Mouse (Mus musculus) liver, embryonic 12.5 days (tissue): Measurements from ENCODE around the gene Ccsap. TPM values are rescaled to one million over a fixed set of nuclear protein-coding genes. Genes with fewer than 3 reads are reported as not detected.
A peak's percentile ranks its signal among the peaks of the same experiment; 100 is the strongest.

Experiments used
- ATAC-seq: fragments of 200-750 bp; cut with Nextera tagmentation; 2 replicates; pipeline ENCODE4 v1.8.0; 2017; ENCODE audit warnings: moderate number of reproducible peaks, mild to moderate bottlenecking, moderate library complexity
- H3K27ac ChIP-seq: fragments of 300-500 bp; sonication (generic); 2 replicates; pipeline ENCODE4 v1.5.1; 2016; ENCODE audit warnings: mild to moderate bottlenecking
- H3K27me3 ChIP-seq: fragments of 300-500 bp; sonication (generic); replicated peaks from 2 replicates; pipeline ENCODE4 v1.6.1; 2016; ENCODE audit warnings: mild to moderate bottlenecking, moderate library complexity
- H3K36me3 ChIP-seq: fragments of 300-500 bp; sonication (generic); 2 replicates; pipeline ENCODE4 v1.6.1; 2016; ENCODE audit warnings: mild to moderate bottlenecking, moderate library complexity
- H3K4me1 ChIP-seq: fragments of 300-500 bp; sonication (generic); 2 replicates; pipeline ENCODE4 v1.6.1; 2016
- H3K4me2 ChIP-seq: fragments of 300-500 bp; sonication (generic); 2 replicates; pipeline ENCODE4 v1.6.1; 2016; ENCODE audit warnings: mild to moderate bottlenecking, moderate library complexity
- H3K4me3 ChIP-seq: fragments of 300-500 bp; sonication (generic); 2 replicates; pipeline ENCODE4 v1.5.1; 2016; ENCODE audit warnings: mild to moderate bottlenecking, moderate library complexity
- H3K9ac ChIP-seq: fragments of 300-500 bp; sonication (generic); 2 replicates; pipeline ENCODE4 v1.6.1; 2016; ENCODE audit warnings: mild to moderate bottlenecking, moderate library complexity
- H3K9me3 ChIP-seq: fragments of 300-500 bp; sonication (generic); replicated peaks from 2 replicates; pipeline ENCODE4 v1.6.1; 2016; ENCODE audit warnings: mild to moderate bottlenecking, moderate library complexity
- WGBS: fragments of 180-500 bp; shearing (Covaris S2); methylation state at CpG from one replicate; pipeline ENCODE4 v1.1.7; 2016; ENCODE audit not compliant: insufficient replicate concordance; 5-methylcytosine and 5-hydroxymethylcytosine counted together
- polyA plus RNA-seq: library from polyadenylated mRNA; unstranded; fragments of >200 nt; fragmentation: Nextera tagmentation; extraction: Ambion mirVana; gene quantifications from 2 replicates; pipeline ENCODE4 v1.2.1, GENCODE M21; 2016

Ccsap gene
- polyA plus RNA-seq, result 5.5 and 5.8 TPM in 2 replicates

- H3K27me3 ChIP-seq, result peaks cover 51% of the 10 kb centered on the region
- peak; percentile 71 for ATAC-seq
- under 1% methylated on average over 48 of the region's 48 CpGs for WGBS
- H3K4me3 ChIP-seq, result peak within 1 kb of the TSS; percentile 98
- H3K27ac ChIP-seq, result peak within 1 kb of the TSS; percentile 93
- H3K36me3 ChIP-seq, result no peaks in the 10 kb centered on the region
- H3K4me1 ChIP-seq, result peaks cover 46% of the 10 kb centered on the region
- H3K9me3 ChIP-seq, result 0 out of 2 replicates have a peak, but pooled peaks cover under 1% of the 10 kb centered on the region
- peak within 1 kb of the TSS; percentile 98 for H3K9ac ChIP-seq
- H3K4me2 ChIP-seq, result peak within 1 kb of the TSS; percentile 98
Measured at GRCm38 (mm10) chr8:123859648-123860259, at the start of gene Ccsap. Gene Ccsap (minus strand): TSS chr8:123860209.

GRCm38 (mm10) chr8:123907604-123908003 is 47.6 kb upstream of the Ccsap start:
- Histone ChIP-seq H3K27me3 (no peaks in the 10 kb centered on the region), H3K9me3 (no peaks in the 10 kb centered on the region), H3K4me2 (no peak overlapping the region), H3K27ac (no peak overlapping the region), H3K4me1 (no peaks in the 10 kb centered on the region), H3K9ac (no peak overlapping the region), H3K36me3 (peaks cover 100% of the 10 kb centered on the region), H3K4me3 (no peak overlapping the region)
- ATAC-seq, result no peak
- 90% methylated on average over 6 of the region's 6 CpGs for WGBS

- no peak overlapping the region for H3K9ac ChIP-seq
- H3K4me3 ChIP-seq, result no peak overlapping the region
- no peak overlapping the region for H3K27ac ChIP-seq
- no peaks in the 10 kb centered on the region for H3K27me3 ChIP-seq
- peaks cover 98% of the 10 kb centered on the region for H3K36me3 ChIP-seq
- 79% methylated on average over 7 of the region's 7 CpGs for WGBS
- no peaks in the 10 kb centered on the region for H3K4me1 ChIP-seq
- no peak overlapping the region for H3K4me2 ChIP-seq
- no peak for ATAC-seq
- H3K9me3 ChIP-seq, result no peaks in the 10 kb centered on the region
Measured at GRCm38 (mm10) chr8:123902653-123903052, 42.6 kb upstream of the Ccsap start.

GRCm38 (mm10) chr8:123899366-123899765 is 39.4 kb upstream of the Ccsap start:
- Histone ChIP-seq H3K9ac (no peak overlapping the region), H3K27ac (no peak overlapping the region), H3K4me1 (no peaks in the 10 kb centered on the region), H3K36me3 (peaks cover 67% of the 10 kb centered on the region), H3K4me3 (no peak overlapping the region), H3K9me3 (no peaks in the 10 kb centered on the region), H3K4me2 (no peak overlapping the region), H3K27me3 (peaks cover 29% of the 10 kb centered on the region)
- 89% methylated on average over 7 of the region's 7 CpGs for WGBS
- no peak for ATAC-seq

- ATAC-seq, result no peak
Measured at GRCm38 (mm10) chr8:123898576-123898975, 38.6 kb upstream of the Ccsap start.

GRCm38 (mm10) chr8:123896774-123897173 is 36.8 kb upstream of the Ccsap start:
- Histone ChIP-seq H3K27me3 (peaks cover 55% of the 10 kb centered on the region), H3K4me2 (no peak overlapping the region), H3K27ac (no peak overlapping the region), H3K36me3 (peaks cover 41% of the 10 kb centered on the region), H3K4me3 (no peak overlapping the region), H3K4me1 (0 out of 2 replicates have a peak, but pooled peaks cover 4% of the 10 kb centered on the region), H3K9me3 (no peaks in the 10 kb centered on the region), H3K9ac (no peak overlapping the region)
- no peak for ATAC-seq
- WGBS, result 66% methylated on average over 10 of the region's 10 CpGs

More at GRCm38 (mm10) chr8:123898576-123898975, 38.6 kb upstream of the Ccsap start:
- Histone ChIP-seq H3K27me3 (peaks cover 37% of the 10 kb centered on the region), H3K9me3 (no peaks in the 10 kb centered on the region), H3K4me3 (no peak overlapping the region), H3K4me1 (no peaks in the 10 kb centered on the region), H3K27ac (no peak overlapping the region), H3K9ac (no peak overlapping the region), H3K4me2 (no peak overlapping the region), H3K36me3 (peaks cover 59% of the 10 kb centered on the region)
- WGBS, result 83% methylated on average over 5 of the region's 5 CpGs

- H3K4me1 ChIP-seq, result 0 out of 2 replicates have a peak, but pooled peaks cover 4% of the 10 kb centered on the region
- WGBS, result 64% methylated on average over 13 of the region's 14 CpGs
- H3K9me3 ChIP-seq, result no peaks in the 10 kb centered on the region
- H3K4me3 ChIP-seq, result no peak overlapping the region
- H3K27me3 ChIP-seq, result peaks cover 59% of the 10 kb centered on the region
- no peak for ATAC-seq
- no peak overlapping the region for H3K4me2 ChIP-seq
- H3K27ac ChIP-seq, result no peak overlapping the region
- H3K9ac ChIP-seq, result no peak overlapping the region
- peaks cover 37% of the 10 kb centered on the region for H3K36me3 ChIP-seq
Measured at GRCm38 (mm10) chr8:123896366-123896761, 36.4 kb upstream of the Ccsap start.

- H3K4me2 ChIP-seq, result no peak overlapping the region
- 65% methylated on average over 9 of the region's 9 CpGs for WGBS
Measured at GRCm38 (mm10) chr8:123895680-123896365, 35.8 kb upstream of the Ccsap start.

GRCm38 (mm10) chr8:123895230-123895629 is 35.2 kb upstream of the Ccsap start:
- peaks cover 70% of the 10 kb centered on the region for H3K27me3 ChIP-seq
- no peak overlapping the region for H3K4me3 ChIP-seq
- ATAC-seq, result no peak
- peaks cover 26% of the 10 kb centered on the region for H3K36me3 ChIP-seq
- H3K4me1 ChIP-seq, result 0 out of 2 replicates have a peak, but pooled peaks cover 4% of the 10 kb centered on the region
- 72% methylated on average over 4 of the region's 4 CpGs for WGBS
- H3K4me2 ChIP-seq, result no peak overlapping the region
- no peaks in the 10 kb centered on the region for H3K9me3 ChIP-seq
- no peak overlapping the region for H3K9ac ChIP-seq
- no peak overlapping the region for H3K27ac ChIP-seq

More at GRCm38 (mm10) chr8:123895680-123896365, 35.8 kb upstream of the Ccsap start:
- Histone ChIP-seq H3K27me3 (peaks cover 64% of the 10 kb centered on the region), H3K9ac (no peak overlapping the region), H3K27ac (no peak overlapping the region), H3K4me1 (0 out of 2 replicates have a peak, but pooled peaks cover 4% of the 10 kb centered on the region), H3K4me3 (no peak overlapping the region), H3K36me3 (peaks cover 32% of the 10 kb centered on the region), H3K9me3 (no peaks in the 10 kb centered on the region)
- no peak for ATAC-seq

GRCm38 (mm10) chr8:123894502-123895097 is 34.6 kb upstream of the Ccsap start, which contains the start of gene Acta1:
Gene Acta1 (minus strand): TSS chr8:123894751.
- H3K27ac ChIP-seq, result no peak within 1 kb of the TSS

GRCm38 (mm10) chr8:123893413-123893812 is 33.4 kb upstream of the Ccsap start:
- no peak overlapping the region for H3K4me3 ChIP-seq
- H3K9ac ChIP-seq, result no peak overlapping the region
- peaks cover 9% of the 10 kb centered on the region for H3K36me3 ChIP-seq
- no peaks in the 10 kb centered on the region for H3K9me3 ChIP-seq
- H3K4me1 ChIP-seq, result 0 out of 2 replicates have a peak, but pooled peaks cover 4% of the 10 kb centered on the region
- 68% methylated on average over 11 of the region's 11 CpGs for WGBS
- peaks cover 88% of the 10 kb centered on the region for H3K27me3 ChIP-seq
- no peak for ATAC-seq
- H3K4me2 ChIP-seq, result no peak overlapping the region
- H3K27ac ChIP-seq, result no peak overlapping the region

More at GRCm38 (mm10) chr8:123894502-123895097, 34.6 kb upstream of the Ccsap start, which contains the start of gene Acta1:
- Histone ChIP-seq H3K9me3 (no peaks in the 10 kb centered on the region), H3K9ac (no peak within 1 kb of the TSS), H3K27me3 (peaks cover 77% of the 10 kb centered on the region), H3K4me2 (no peak within 1 kb of the TSS), H3K4me1 (0 out of 2 replicates have a peak, but pooled peaks cover 4% of the 10 kb centered on the region), H3K36me3 (peaks cover 21% of the 10 kb centered on the region), H3K4me3 (no peak within 1 kb of the TSS)
- 27% methylated on average over 15 of the region's 15 CpGs for WGBS
- ATAC-seq, result no peak
